Mouse (Mus musculus) kidney, adult 2 months (tissue): Measurements from ENCODE around the gene 1520401A03Rik.

Source experiments
- CTCF ChIP-seq: fragments of 200-500 bp; conservative IDR thresholded peaks from 2 replicates; pipeline ENCODE4 v1.5.1; 2011; ENCODE audit warnings: low read depth, mild to moderate bottlenecking, control low read depth, low read length, moderate library complexity, mixed read lengths; ENCODE audit not compliant: insufficient read depth, insufficient read length
- POLR2A ChIP-seq: fragments of 200-500 bp; IDR thresholded peaks from one replicate; pipeline ENCODE4 v1.6.1; 2011; ENCODE audit warnings: low read depth, low read length, control low read depth

- no peak for TF ChIP-seq CTCF
- TF ChIP-seq POLR2A, result no peak
Measured at GRCm38 (mm10) chr17:23679127-23679835, 43.3 kb downstream of the 1520401A03Rik start, which contains the start of gene Cldn6.
